Mouse (Mus musculus) liver, embryonic 14.5 days (tissue): ENCODE results near the gene Smim12.

Source experiments
- CTCF ChIP-seq: IDR thresholded peaks from 2 replicates; pipeline ENCODE4 v1.5.1; 2016; ENCODE audit warnings: antibody characterized with exemption, low read depth, control low read depth
- EP300 ChIP-seq: IDR thresholded peaks from 2 replicates; pipeline ENCODE4 v1.6.1; 2016; ENCODE audit warnings: antibody characterized with exemption, low read depth

DNA sequence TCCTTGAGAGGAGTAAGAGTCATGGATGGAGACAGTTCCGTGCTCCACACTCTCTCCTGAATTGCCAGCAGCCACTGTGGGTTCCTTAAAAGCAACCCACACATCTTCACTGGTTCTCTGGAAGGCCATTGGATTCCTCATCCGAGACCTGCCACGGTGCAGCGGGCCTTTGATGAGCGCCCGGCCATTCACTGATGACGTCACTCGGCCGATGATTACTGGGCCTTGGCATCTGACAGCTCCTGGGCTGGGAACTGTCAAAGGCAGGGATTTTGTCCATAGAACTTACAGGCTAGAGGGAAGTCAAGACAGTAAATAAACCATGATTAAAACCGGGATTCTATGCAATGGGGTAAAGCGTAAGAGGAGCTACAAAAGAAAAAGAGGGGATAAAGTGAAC lies 26.5 kb upstream of the Smim12 start:
- no peak for TF ChIP-seq CTCF
- no peak for TF ChIP-seq EP300
